Mouse (Mus musculus) stomach, postnatal 0 days (tissue): ENCODE measurements around the gene Fgf10.

Experiments
- CTCF ChIP-seq: IDR thresholded peaks from 2 replicates; pipeline ENCODE4 v1.5.1; 2016; ENCODE audit warnings: antibody characterized with exemption, low read depth, mild to moderate bottlenecking, moderate library complexity
- EP300 ChIP-seq: optimal IDR thresholded peaks from 2 replicates; pipeline ENCODE3; 2016; ENCODE audit warnings: antibody characterized with exemption

DNA sequence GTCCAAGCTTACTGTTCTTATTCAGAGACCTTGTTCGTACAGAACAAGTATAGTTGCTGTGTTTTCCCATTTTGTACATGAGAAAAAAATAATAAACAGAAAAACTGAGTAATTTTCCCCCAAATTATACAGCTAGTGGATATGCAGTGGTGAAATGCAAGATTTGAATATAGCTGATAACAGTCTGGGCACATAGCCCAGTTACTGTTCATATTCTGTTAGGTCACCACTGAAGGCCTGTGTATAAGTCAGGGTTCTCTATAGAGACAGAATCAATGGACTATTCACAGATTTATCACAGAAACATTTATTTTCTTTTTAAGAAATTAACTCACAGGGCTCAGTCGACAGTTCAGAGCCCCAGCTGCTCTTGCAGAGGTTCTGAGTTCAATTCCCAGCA is 4.7 kb upstream of the Fgf10 start:
- TF ChIP-seq CTCF (no peak), EP300 (no peak)
